Comparison of ENCODE assay signal across 13 mouse cellular contexts in the genomic region with DNA sequence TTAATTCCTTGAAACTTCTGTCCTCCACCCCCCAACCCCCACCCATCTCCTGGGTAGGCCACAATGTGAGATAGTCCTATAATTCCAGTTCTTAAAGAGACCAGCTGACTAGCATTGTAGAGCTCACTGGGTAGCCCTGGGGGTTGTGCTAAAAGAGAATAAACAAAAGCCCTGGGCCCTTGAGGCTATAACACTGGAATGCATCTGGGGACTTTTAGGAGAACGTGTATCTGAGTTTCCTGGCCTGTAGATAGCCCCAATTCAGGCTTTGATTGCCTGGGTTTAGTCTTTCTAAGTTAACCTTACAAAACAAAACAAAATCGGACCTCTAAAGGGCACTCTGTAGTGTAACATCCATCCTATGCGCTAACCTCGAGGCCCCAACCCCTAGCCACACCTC.
"Had no signal": no experiment of that assay in that cellular context is flagged by ENCODE, and none has a peak within 500 bp of the region (broad histone marks: within the 10 kb centered on the region; RNA-seq: fewer than 3 reads in every experiment).

No protein-coding gene starts in this region.

- H3K9me3 ChIP-seq: megakaryocyte, embryonic 14.5 days; midbrain, embryonic 13.5 days; midbrain, embryonic 15.5 days had no signal

- DNase-seq: lung, adult 18-20 months; lung, embryonic 14.5 days; lung, postnatal 10 days; lung, postnatal 4 days; right cerebral cortex, postnatal 25 days; right cerebral cortex, postnatal 4 days; spleen, adult 18-20 months; thymus, adult 18-20 months; thymus, postnatal 14 days; thymus, postnatal 36 days had no signal

- H3K36me3 ChIP-seq: midbrain, embryonic 13.5 days; midbrain, embryonic 15.5 days had no signal

- H3K9ac ChIP-seq: lung, embryonic 14.5 days; midbrain, embryonic 13.5 days; midbrain, embryonic 15.5 days had no signal

- H3K4me3 ChIP-seq: megakaryocyte, embryonic 14.5 days; midbrain, embryonic 13.5 days; midbrain, embryonic 15.5 days had no signal

- H3K27ac ChIP-seq: midbrain, embryonic 13.5 days; midbrain, embryonic 15.5 days had no signal

- H3K4me1 ChIP-seq: megakaryocyte, embryonic 14.5 days; midbrain, embryonic 13.5 days; midbrain, embryonic 15.5 days had no signal

- ATAC-seq: midbrain, embryonic 13.5 days; midbrain, embryonic 15.5 days had no signal

- H3K27me3 ChIP-seq: megakaryocyte, embryonic 14.5 days; midbrain, embryonic 13.5 days; midbrain, embryonic 15.5 days had no signal
